Mouse (Mus musculus) kidney, embryonic 15.5 days (tissue): ENCODE data around the gene Pold4. TPM values are rescaled to one million over a fixed set of nuclear protein-coding genes. Genes with fewer than 3 reads are reported as not detected.

Source experiments
- ATAC-seq: fragments of 200-750 bp; cut with Nextera tagmentation; replicated peaks from 2 replicates; pipeline ENCODE4 v1.8.0; 2017; ENCODE audit warnings: moderate TSS enrichment; ENCODE audit not compliant: low FRiP score
- H3K27ac ChIP-seq: fragments of 300-500 bp; sonication (generic); 2 replicates; pipeline ENCODE4 v1.5.1; 2015; ENCODE audit warnings: mild to moderate bottlenecking, inconsistent platforms
- H3K27me3 ChIP-seq: fragments of 300-500 bp; sonication (generic); 2 replicates; pipeline ENCODE4 v1.6.1; 2015; ENCODE audit warnings: inconsistent platforms
- H3K36me3 ChIP-seq: fragments of 300-500 bp; sonication (generic); 2 replicates; pipeline ENCODE4 v1.6.1; 2015; ENCODE audit warnings: inconsistent platforms
- H3K4me1 ChIP-seq: fragments of 300-500 bp; sonication (generic); 2 replicates; pipeline ENCODE4 v1.6.1; 2015; ENCODE audit warnings: inconsistent platforms
- H3K4me2 ChIP-seq: fragments of 300-500 bp; sonication (generic); 2 replicates; pipeline ENCODE4 v1.6.1; 2015; ENCODE audit warnings: moderate library complexity, mild to moderate bottlenecking, inconsistent platforms
- H3K4me3 ChIP-seq: fragments of 300-500 bp; sonication (generic); replicated peaks from 2 replicates; pipeline ENCODE4 v1.5.1; 2015; ENCODE audit warnings: mild to moderate bottlenecking, inconsistent platforms
- H3K9ac ChIP-seq: fragments of 300-500 bp; sonication (generic); 2 replicates; pipeline ENCODE4 v1.6.1; 2015; ENCODE audit warnings: mild to moderate bottlenecking, inconsistent platforms
- H3K9me3 ChIP-seq: fragments of 300-500 bp; sonication (generic); replicated peaks from 2 replicates; pipeline ENCODE4 v1.6.1; 2016; ENCODE audit warnings: inconsistent platforms
- WGBS: fragments of 180-500 bp; shearing (Covaris S2); methylation state at CpG from one replicate; pipeline ENCODE4 v1.1.7; 2015; ENCODE audit warnings: mixed read lengths; 5-methylcytosine and 5-hydroxymethylcytosine counted together
- polyA plus RNA-seq: library from polyadenylated mRNA; unstranded; fragments of >200 nt; fragmentation: Nextera tagmentation; extraction: Ambion mirVana; gene quantifications from 2 replicates; pipeline ENCODE4 v1.2.1, GENCODE M21; 2015

Gene Pold4
- 23.2 and 27.4 TPM in 2 replicates for polyA plus RNA-seq

- WGBS, result 10% methylated on average over 26 of the region's 26 CpGs
- Histone ChIP-seq H3K9ac (peak within 1 kb of the TSS; percentile 53), H3K36me3 (no peaks in the 10 kb centered on the region), H3K9me3 (no peaks in the 10 kb centered on the region), H3K4me3 (peak within 1 kb of the TSS; percentile 53), H3K27me3 (no peaks in the 10 kb centered on the region; the same call in 1 of the 2 replicates), H3K27ac (peak within 1 kb of the TSS; percentile 95), H3K4me2 (peak within 1 kb of the TSS; percentile 67), H3K4me1 (peaks cover 51% of the 10 kb centered on the region)
- peak; percentile 82 for ATAC-seq
Measured at GRCm38 (mm10) chr19:4231253-4232185, at the start of gene Pold4. TSS of gene Pold4 (plus strand) at chr19:4231899.

- Histone ChIP-seq H3K36me3 (no peaks in the 10 kb centered on the region), H3K4me1 (peaks cover 33% of the 10 kb centered on the region), H3K9me3 (no peaks in the 10 kb centered on the region), H3K4me2 (no peak overlapping the region), H3K27me3 (no peaks in the 10 kb centered on the region), H3K9ac (no peak overlapping the region), H3K4me3 (no peak overlapping the region), H3K27ac (0 out of 2 replicates have a peak overlapping the region, but pooled peaks have one; percentile 8)
- 89% methylated on average over 2 of the region's 2 CpGs for WGBS
- ATAC-seq, result no peak
Measured at GRCm38 (mm10) chr19:4183689-4184088, 48.0 kb upstream of the Pold4 start.

- Histone ChIP-seq H3K9ac (no peak overlapping the region), H3K9me3 (no peaks in the 10 kb centered on the region), H3K4me1 (peaks cover 33% of the 10 kb centered on the region), H3K27me3 (no peaks in the 10 kb centered on the region), H3K4me3 (no peak overlapping the region), H3K36me3 (no peaks in the 10 kb centered on the region), H3K4me2 (peak overlapping the region; percentile 32), H3K27ac (peak overlapping the region; percentile 66)
- 47% methylated on average over 15 of the region's 15 CpGs for WGBS
- no peak for ATAC-seq
Measured at GRCm38 (mm10) chr19:4184976-4185975, 46.4 kb upstream of the Pold4 start.

GRCm38 (mm10) chr19:4187303-4187702 lies 44.4 kb upstream of the Pold4 start:
- Histone ChIP-seq H3K36me3 (no peaks in the 10 kb centered on the region), H3K4me2 (no peak overlapping the region), H3K4me3 (no peak overlapping the region), H3K27me3 (no peaks in the 10 kb centered on the region), H3K4me1 (peaks cover 39% of the 10 kb centered on the region), H3K9me3 (no peaks in the 10 kb centered on the region), H3K27ac (no peak overlapping the region), H3K9ac (no peak overlapping the region)
- no peak for ATAC-seq
- WGBS, result 64% methylated on average over 3 of the region's 3 CpGs

DNA sequence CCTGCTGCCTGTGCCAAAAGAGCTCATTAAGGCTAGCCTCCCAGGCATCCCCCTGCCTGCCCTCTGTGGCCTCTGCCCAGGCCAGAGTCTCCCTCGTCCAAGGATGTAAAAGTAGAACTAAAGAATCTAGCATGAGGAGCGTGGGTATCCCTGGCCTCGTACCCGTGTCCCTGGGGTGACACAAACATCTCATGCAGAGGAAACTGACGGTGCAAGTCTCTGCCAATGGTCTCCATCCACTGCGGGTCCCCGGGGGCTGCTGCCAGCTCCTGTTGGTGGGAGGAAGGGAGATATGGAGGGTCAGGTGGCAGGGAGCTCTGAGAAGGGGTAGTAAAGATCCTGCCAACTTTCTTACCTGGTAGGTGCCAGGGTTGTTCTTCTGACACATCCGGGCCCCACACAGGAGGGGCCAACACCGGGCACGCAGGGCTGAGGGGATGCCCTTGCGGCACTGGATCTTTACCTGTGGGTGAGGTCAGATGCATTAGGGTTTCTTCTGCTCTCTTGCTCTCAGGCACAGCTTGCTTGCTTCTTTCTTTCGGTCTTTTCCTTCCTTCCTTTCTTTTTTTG lies 42.6 kb upstream of the Pold4 start:
- Histone ChIP-seq H3K4me2 (no peak overlapping the region), H3K4me3 (no peak overlapping the region), H3K9ac (no peak overlapping the region), H3K27ac (no peak overlapping the region), H3K4me1 (peaks cover 48% of the 10 kb centered on the region), H3K27me3 (no peaks in the 10 kb centered on the region), H3K9me3 (no peaks in the 10 kb centered on the region), H3K36me3 (peaks cover 11% of the 10 kb centered on the region)
- WGBS, result 83% methylated on average over 12 of the region's 12 CpGs
- no peak for ATAC-seq

- peak within 1 kb of the TSS; percentile 77 for H3K4me2 ChIP-seq
- WGBS, result 35% methylated on average over 4 of the region's 4 CpGs
- H3K9me3 ChIP-seq, result no peaks in the 10 kb centered on the region
- peaks cover 50% of the 10 kb centered on the region for H3K4me1 ChIP-seq
- H3K27me3 ChIP-seq, result no peaks in the 10 kb centered on the region
- H3K4me3 ChIP-seq, result peak within 1 kb of the TSS; percentile 87
- H3K9ac ChIP-seq, result peak within 1 kb of the TSS; percentile 99
- peak within 1 kb of the TSS; percentile 98 for H3K27ac ChIP-seq
- ATAC-seq, result no peak
- H3K36me3 ChIP-seq, result peaks cover 28% of the 10 kb centered on the region
Measured at GRCm38 (mm10) chr19:4190831-4191334, 40.8 kb upstream of the Pold4 start, which contains the start of gene Tbc1d10c. TSS of gene Tbc1d10c (minus strand) at chr19:4191284.

GRCm38 (mm10) chr19:4191528-4192250 lies 40.0 kb upstream of the Pold4 start, which contains the start of gene Ppp1ca:
TSS of gene Ppp1ca (plus strand) at chr19:4192065.
- H3K27ac ChIP-seq, result peak within 1 kb of the TSS; percentile 98
- H3K27me3 ChIP-seq, result no peaks in the 10 kb centered on the region
- H3K4me3 ChIP-seq, result peak within 1 kb of the TSS; percentile 87
- H3K4me1 ChIP-seq, result peaks cover 57% of the 10 kb centered on the region
- WGBS, result 3% methylated on average over 41 of the region's 47 CpGs
- ATAC-seq, result peak; percentile 94
- peak within 1 kb of the TSS; percentile 99 for H3K9ac ChIP-seq
- no peaks in the 10 kb centered on the region for H3K9me3 ChIP-seq
- H3K4me2 ChIP-seq, result peak within 1 kb of the TSS; percentile 77
- peaks cover 35% of the 10 kb centered on the region for H3K36me3 ChIP-seq

GRCm38 (mm10) chr19:4192251-4192985 lies 39.3 kb upstream of the Pold4 start:
- Histone ChIP-seq H3K9me3 (no peaks in the 10 kb centered on the region), H3K36me3 (peaks cover 42% of the 10 kb centered on the region), H3K4me3 (peak overlapping the region; percentile 87), H3K9ac (peak overlapping the region; percentile 99), H3K4me2 (peak overlapping the region; percentile 77), H3K27ac (peak overlapping the region; percentile 98), H3K4me1 (peaks cover 65% of the 10 kb centered on the region), H3K27me3 (no peaks in the 10 kb centered on the region)
- peak; percentile 57; the same call in 1 of the 2 replicates for ATAC-seq
- under 1% methylated on average over 51 of the region's 52 CpGs for WGBS

DNA sequence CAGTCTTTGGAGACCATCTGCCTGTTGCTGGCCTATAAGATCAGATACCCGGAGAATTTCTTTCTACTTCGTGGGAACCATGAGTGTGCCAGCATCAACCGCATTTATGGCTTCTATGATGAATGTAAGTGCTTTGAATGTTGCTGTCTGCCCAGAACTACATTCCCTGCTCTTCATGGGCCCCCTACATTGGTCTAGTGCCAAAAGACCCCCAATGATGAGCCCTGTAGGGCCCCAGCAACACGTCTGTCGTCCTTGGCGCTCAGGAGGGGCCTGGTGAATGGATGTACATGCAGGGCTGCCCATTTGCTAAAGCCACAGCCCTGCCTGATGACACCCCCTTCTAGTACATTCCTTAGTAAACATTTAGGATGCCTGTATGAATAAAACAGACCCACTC lies 38.6 kb upstream of the Pold4 start:
- Histone ChIP-seq H3K36me3 (peaks cover 49% of the 10 kb centered on the region), H3K27ac (peak overlapping the region; percentile 98; the same call in 1 of the 2 replicates), H3K4me3 (peak overlapping the region; percentile 87), H3K4me2 (peak overlapping the region; percentile 77), H3K27me3 (no peaks in the 10 kb centered on the region), H3K4me1 (peaks cover 65% of the 10 kb centered on the region), H3K9me3 (no peaks in the 10 kb centered on the region), H3K9ac (peak overlapping the region; percentile 99)
- no peak for ATAC-seq
- 59% methylated on average over 6 of the region's 6 CpGs for WGBS

DNA sequence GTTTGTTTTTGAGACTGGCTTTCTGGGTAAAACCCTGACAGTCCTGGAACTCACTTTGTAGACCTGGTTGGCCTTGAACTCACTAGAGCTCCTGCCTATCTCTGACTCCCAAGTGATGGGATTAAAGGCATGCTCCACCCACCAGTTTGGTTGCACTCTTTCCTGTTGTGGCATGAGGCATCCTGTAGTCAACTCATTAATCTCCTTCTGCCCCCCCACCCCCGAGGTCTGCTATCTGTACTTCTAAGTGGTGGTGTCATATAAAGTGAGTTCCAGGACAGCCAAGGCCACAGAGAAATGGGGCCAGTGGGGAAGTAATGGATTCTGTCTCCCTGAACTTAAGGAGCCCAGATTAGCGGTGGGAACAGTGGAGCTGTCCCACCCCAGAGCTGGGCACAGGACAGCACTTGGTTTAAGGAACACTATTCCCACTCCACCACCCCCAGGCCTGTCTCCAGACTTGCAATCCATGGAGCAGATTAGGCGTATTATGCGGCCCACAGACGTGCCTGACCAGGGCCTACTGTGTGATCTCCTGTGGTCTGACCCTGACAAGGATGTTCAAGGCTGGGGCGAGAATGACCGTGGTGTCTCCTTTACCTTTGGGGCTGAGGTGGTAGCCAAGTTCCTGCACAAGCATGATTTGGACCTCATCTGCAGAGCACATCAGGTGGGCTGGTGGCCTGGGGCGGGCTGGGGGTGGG lies 37.5 kb upstream of the Pold4 start:
- no peak overlapping the region for H3K27ac ChIP-seq
- peaks cover 64% of the 10 kb centered on the region for H3K4me1 ChIP-seq
- WGBS, result 83% methylated on average over 8 of the region's 8 CpGs
- no peaks in the 10 kb centered on the region for H3K27me3 ChIP-seq
- no peak overlapping the region for H3K9ac ChIP-seq
- ATAC-seq, result no peak
- peak overlapping the region; percentile 87; the same call in 1 of the 2 replicates for H3K4me3 ChIP-seq
- H3K9me3 ChIP-seq, result no peaks in the 10 kb centered on the region
- H3K4me2 ChIP-seq, result 0 out of 2 replicates have a peak overlapping the region, but pooled peaks have one; percentile 77
- peaks cover 59% of the 10 kb centered on the region for H3K36me3 ChIP-seq
